Mouse (Mus musculus) thymus, adult 2 months (tissue): ENCODE data around the gene St6galnac3.

Experiments used
- CTCF ChIP-seq: fragments of 200-500 bp; IDR thresholded peaks from 2 replicates; pipeline ENCODE4 v1.5.1; 2012; ENCODE audit warnings: mild to moderate bottlenecking, control low read depth, low read length, moderate library complexity, borderline replicate concordance; ENCODE audit not compliant: control insufficient read depth, poor library complexity, insufficient read depth; ENCODE audit errors: extremely low read depth
- POLR2A ChIP-seq: fragments of 200-500 bp; IDR thresholded peaks from 2 replicates; pipeline ENCODE4 v1.6.1; 2012; ENCODE audit warnings: mild to moderate bottlenecking, low read length, control low read depth, moderate library complexity; ENCODE audit not compliant: control insufficient read depth, poor library complexity, insufficient read depth; ENCODE audit errors: extremely low read depth

GRCm38 (mm10) chr3:153407698-153408097 is 317.3 kb downstream of the St6galnac3 start:
- no peak for TF ChIP-seq CTCF
- no peak for TF ChIP-seq POLR2A
